Mouse (Mus musculus) liver, embryonic 16.5 days (tissue): ENCODE data around the gene Tgfbr3. TPM values are rescaled to one million over a fixed set of nuclear protein-coding genes. Genes with fewer than 3 reads are reported as not detected.

Experiments used
- ATAC-seq: fragments of 200-750 bp; cut with Nextera tagmentation; 2 replicates; pipeline ENCODE4 v1.8.0; 2017; ENCODE audit warnings: low read depth, mild to moderate bottlenecking, moderate number of reproducible peaks, moderate library complexity
- H3K27ac ChIP-seq: fragments of 300-500 bp; sonication (generic); 2 replicates; pipeline ENCODE4 v1.5.1; 2014; ENCODE audit warnings: mild to moderate bottlenecking, low read length
- H3K27me3 ChIP-seq: fragments of 300-500 bp; sonication (generic); 2 replicates; pipeline ENCODE4 v1.6.1; 2014; ENCODE audit warnings: low read depth, low read length, mixed read lengths; ENCODE audit not compliant: control insufficient read depth, insufficient read depth
- H3K36me3 ChIP-seq: fragments of 300-500 bp; sonication (generic); 2 replicates; pipeline ENCODE4 v1.6.1; 2014; ENCODE audit warnings: mild to moderate bottlenecking; ENCODE audit not compliant: control insufficient read depth, insufficient read depth
- H3K4me1 ChIP-seq: fragments of 300-500 bp; sonication (generic); 2 replicates; pipeline ENCODE4 v1.6.1; 2014; ENCODE audit warnings: low read depth, low read length, mixed read lengths; ENCODE audit not compliant: control insufficient read depth
- H3K4me2 ChIP-seq: fragments of 300-500 bp; sonication (generic); 2 replicates; pipeline ENCODE4 v1.6.1; 2014; ENCODE audit warnings: low read depth, low read length, mixed read lengths
- H3K4me3 ChIP-seq: fragments of 300-500 bp; sonication (generic); 2 replicates; pipeline ENCODE4 v1.5.1; 2014; ENCODE audit warnings: low read depth, mild to moderate bottlenecking, low read length
- H3K9ac ChIP-seq: fragments of 300-500 bp; sonication (generic); 2 replicates; pipeline ENCODE4 v1.6.1; 2014; ENCODE audit warnings: low read depth, low read length
- H3K9me3 ChIP-seq: fragments of 300-500 bp; sonication (generic); replicated peaks from 2 replicates; pipeline ENCODE4 v1.6.1; 2016; ENCODE audit warnings: low read length; ENCODE audit not compliant: control insufficient read depth
- WGBS: fragments of 180-500 bp; shearing (Covaris S2); extraction: QIAGEN DNeasy Blood & Tissue Kit; methylation state at CpG from one replicate; pipeline ENCODE4 v1.1.7; 2014; ENCODE audit not compliant: insufficient replicate concordance; 5-methylcytosine and 5-hydroxymethylcytosine counted together
- polyA plus RNA-seq: library from polyadenylated mRNA; unstranded; fragments of >200 nt; fragmentation: Nextera tagmentation; extraction: Ambion mirVana; gene quantifications from 2 replicates; pipeline ENCODE4 v1.2.1, GENCODE M21; 2015

Tgfbr3 gene
- polyA plus RNA-seq, 1 experiment from 2014 or later, result 6.8 TPM

DNA sequence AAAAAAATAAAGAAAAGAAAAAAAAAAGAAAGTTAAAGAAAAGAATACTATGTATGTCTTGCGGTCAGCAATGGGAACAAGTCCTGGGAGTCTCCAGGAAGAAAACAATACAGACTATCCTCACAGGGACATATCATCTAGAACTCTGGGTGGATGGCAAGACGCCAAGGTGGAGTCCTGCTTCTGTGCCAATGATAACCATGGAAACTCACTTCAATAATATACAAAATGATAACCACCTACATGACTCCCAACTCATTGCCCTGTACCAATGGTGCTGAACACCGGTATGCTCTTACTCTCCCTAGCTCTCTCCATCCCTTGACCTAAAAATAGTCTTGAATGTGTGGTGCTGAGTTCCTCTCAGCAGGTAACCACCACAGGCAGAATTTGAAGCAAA lies 168.8 kb downstream of the Tgfbr3 start:
- H3K27ac ChIP-seq, result no peak overlapping the region
- H3K9me3 ChIP-seq, result no peaks in the 10 kb centered on the region
- H3K9ac ChIP-seq, result no peak overlapping the region
- H3K36me3 ChIP-seq, result no peaks in the 10 kb centered on the region
- no peaks in the 10 kb centered on the region for H3K27me3 ChIP-seq
- no peak overlapping the region for H3K4me3 ChIP-seq
- H3K4me1 ChIP-seq, result peaks cover 6% of the 10 kb centered on the region; the same call in 1 of the 2 replicates
- peak; percentile 30 for ATAC-seq
- H3K4me2 ChIP-seq, result no peak overlapping the region
- WGBS, result 61% methylated on average over 3 of the region's 3 CpGs

DNA sequence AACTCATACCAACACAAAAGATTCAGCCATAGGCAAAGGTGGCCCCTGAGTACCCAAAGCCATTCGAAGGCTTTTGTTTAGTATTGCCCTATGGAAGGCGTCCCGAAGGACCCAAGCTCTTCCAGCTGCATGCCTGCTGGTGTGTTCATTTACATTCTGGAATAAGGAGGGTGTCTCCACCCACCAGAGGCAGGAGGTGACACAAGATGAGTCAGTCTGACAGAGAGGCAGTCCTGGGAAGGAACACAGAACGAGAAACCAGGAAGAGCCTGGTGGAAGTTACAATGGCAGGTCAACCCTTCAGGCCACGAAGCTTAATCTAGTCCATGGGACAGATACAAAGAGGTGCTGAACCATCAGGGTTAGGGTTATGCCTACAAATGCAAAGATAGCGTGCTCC lies 169.5 kb downstream of the Tgfbr3 start:
- ATAC-seq, result no peak
- no peak overlapping the region for H3K4me2 ChIP-seq
- WGBS, result 77% methylated on average over 6 of the region's 6 CpGs

DNA sequence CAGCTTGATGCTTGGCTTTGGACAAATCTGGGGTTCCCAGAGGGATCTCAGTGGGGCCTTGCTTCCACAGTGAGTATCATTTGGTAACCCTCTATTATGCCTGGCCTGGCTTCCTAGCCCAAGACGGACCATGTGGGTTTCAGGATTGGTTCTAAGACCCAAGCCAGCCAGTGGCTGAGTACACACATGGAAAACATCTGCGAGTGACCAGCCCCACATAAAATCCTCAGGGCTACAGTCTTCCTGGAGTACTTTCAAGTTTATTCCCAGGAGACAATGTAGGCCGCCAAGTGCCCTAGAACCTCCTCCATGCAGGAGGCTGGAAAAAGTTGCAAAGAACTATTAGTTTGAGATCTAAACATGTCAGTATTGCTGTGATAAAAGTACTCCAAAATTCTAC lies 172.6 kb downstream of the Tgfbr3 start:
- WGBS, result 73% methylated on average over 3 of the region's 3 CpGs
- peaks cover 9% of the 10 kb centered on the region; the same call in 1 of the 2 replicates for H3K4me1 ChIP-seq
- H3K27ac ChIP-seq, result no peak overlapping the region

More for the DNA sequence above, 169.5 kb downstream of the Tgfbr3 start:
- Histone ChIP-seq H3K27ac (no peak overlapping the region), H3K9ac (no peak overlapping the region), H3K36me3 (no peaks in the 10 kb centered on the region), H3K4me1 (peaks cover 9% of the 10 kb centered on the region; the same call in 1 of the 2 replicates), H3K9me3 (no peaks in the 10 kb centered on the region), H3K27me3 (no peaks in the 10 kb centered on the region), H3K4me3 (no peak overlapping the region)

DNA sequence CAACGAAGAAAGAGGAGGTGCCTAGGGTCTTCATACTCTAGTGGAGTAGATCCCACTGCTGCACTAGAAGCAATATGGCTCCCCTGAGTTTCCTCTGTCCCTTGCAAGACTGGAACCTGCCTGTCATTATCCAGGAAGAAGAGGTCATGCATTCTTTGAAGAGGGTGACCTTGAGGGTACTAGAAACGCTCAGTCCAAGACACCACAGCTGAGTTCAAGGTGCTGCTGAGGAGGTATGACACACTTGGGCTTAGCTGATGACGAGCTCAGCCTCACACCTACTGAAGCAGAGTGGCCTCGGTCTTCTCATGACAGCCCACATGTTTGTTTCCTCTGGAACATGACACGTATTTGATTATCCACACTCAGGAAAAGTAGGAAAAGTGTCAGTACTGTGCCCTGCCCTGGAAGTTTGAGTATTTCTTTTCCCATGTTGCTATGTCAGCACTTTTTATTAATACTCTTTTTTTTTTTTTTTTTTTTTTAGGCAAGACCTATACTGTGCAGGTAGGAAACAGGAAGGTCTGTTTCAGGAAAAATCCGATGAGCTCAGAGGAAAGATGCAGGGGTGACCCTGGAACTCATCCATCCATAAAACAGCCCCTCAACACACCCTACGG lies 176.7 kb downstream of the Tgfbr3 start:
- no peak overlapping the region for H3K4me2 ChIP-seq
- H3K27me3 ChIP-seq, result no peaks in the 10 kb centered on the region
- H3K9ac ChIP-seq, result no peak overlapping the region
- no peaks in the 10 kb centered on the region for H3K9me3 ChIP-seq
- WGBS, result 71% methylated on average over 7 of the region's 7 CpGs
- H3K4me3 ChIP-seq, result no peak overlapping the region
- peaks cover 13% of the 10 kb centered on the region for H3K4me1 ChIP-seq
- no peak for ATAC-seq
- H3K27ac ChIP-seq, result no peak overlapping the region
- no peaks in the 10 kb centered on the region for H3K36me3 ChIP-seq

More for the DNA sequence above, 172.6 kb downstream of the Tgfbr3 start:
- Histone ChIP-seq H3K36me3 (no peaks in the 10 kb centered on the region), H3K4me3 (no peak overlapping the region), H3K27me3 (no peaks in the 10 kb centered on the region), H3K9me3 (no peaks in the 10 kb centered on the region), H3K4me2 (no peak overlapping the region), H3K9ac (no peak overlapping the region)
- no peak for ATAC-seq

DNA sequence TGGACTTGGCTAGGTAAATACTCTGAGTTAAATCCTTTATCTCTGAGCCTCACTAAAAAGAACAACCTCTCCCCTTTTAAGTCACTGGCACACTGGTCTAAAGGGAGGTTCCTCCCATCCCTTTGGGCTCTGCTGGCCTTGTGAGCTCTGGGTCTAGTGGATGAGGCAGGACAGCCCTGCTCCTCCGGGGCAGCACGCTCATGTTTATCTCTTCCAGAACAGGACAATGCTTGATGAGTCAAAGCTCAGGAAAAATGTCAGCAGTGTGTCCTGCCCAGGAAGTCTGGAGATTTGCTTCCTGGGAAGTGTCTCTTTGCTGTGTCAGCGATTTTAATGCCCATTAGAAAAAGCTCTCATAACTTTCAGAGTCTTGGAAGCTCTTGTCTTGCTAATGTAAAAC lies 177.6 kb downstream of the Tgfbr3 start:
- WGBS, result 51% methylated on average over 3 of the region's 3 CpGs
- peak; percentile 35; the same call in 1 of the 2 replicates for ATAC-seq

DNA sequence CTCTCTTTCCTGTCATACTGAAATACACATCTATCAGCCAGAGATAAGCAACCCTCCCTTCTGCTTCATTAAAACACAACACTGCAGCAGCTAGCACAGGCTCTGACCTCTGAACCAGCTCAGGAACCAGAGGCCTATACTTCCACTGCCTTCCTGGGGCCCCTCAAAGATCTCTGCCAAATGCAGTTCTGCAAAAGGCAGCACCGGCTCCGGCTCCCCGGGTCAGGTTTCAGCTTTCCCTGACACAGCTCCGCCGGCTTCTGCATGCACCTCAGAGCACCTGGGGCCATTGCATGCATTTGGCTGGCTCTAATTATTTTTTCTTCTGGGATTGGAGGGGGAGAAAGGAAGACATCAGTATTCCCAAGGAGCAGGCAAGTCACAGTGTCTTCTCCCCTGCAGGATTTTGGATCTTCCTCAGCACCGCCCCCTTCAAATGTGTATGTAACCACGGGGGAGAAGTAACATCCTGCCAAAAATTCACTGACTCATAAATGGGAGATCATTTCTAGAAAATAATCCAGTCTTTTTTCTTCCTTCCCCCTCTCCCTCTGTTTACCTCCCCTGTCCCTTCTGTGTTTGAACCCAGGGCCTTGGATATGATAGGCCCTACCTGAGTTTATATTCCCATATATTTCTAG lies 178.4 kb downstream of the Tgfbr3 start:
- H3K27me3 ChIP-seq, result no peaks in the 10 kb centered on the region
- WGBS, result 40% methylated on average over 7 of the region's 7 CpGs
- no peaks in the 10 kb centered on the region for H3K9me3 ChIP-seq
- peaks cover 13% of the 10 kb centered on the region for H3K4me1 ChIP-seq
- H3K36me3 ChIP-seq, result no peaks in the 10 kb centered on the region
- H3K4me2 ChIP-seq, result no peak overlapping the region
- H3K4me3 ChIP-seq, result no peak overlapping the region
- peak overlapping the region; percentile 46; the same call in 1 of the 2 replicates for H3K27ac ChIP-seq
- H3K9ac ChIP-seq, result no peak overlapping the region
- ATAC-seq, result peak; percentile 53

More for the DNA sequence above, 177.6 kb downstream of the Tgfbr3 start:
- peaks cover 13% of the 10 kb centered on the region for H3K4me1 ChIP-seq
- H3K9ac ChIP-seq, result no peak overlapping the region
- H3K4me3 ChIP-seq, result no peak overlapping the region
- H3K27ac ChIP-seq, result no peak overlapping the region; the same call in 1 of the 2 replicates
- no peaks in the 10 kb centered on the region for H3K9me3 ChIP-seq
- no peaks in the 10 kb centered on the region for H3K36me3 ChIP-seq
- H3K27me3 ChIP-seq, result no peaks in the 10 kb centered on the region
- H3K4me2 ChIP-seq, result no peak overlapping the region

DNA sequence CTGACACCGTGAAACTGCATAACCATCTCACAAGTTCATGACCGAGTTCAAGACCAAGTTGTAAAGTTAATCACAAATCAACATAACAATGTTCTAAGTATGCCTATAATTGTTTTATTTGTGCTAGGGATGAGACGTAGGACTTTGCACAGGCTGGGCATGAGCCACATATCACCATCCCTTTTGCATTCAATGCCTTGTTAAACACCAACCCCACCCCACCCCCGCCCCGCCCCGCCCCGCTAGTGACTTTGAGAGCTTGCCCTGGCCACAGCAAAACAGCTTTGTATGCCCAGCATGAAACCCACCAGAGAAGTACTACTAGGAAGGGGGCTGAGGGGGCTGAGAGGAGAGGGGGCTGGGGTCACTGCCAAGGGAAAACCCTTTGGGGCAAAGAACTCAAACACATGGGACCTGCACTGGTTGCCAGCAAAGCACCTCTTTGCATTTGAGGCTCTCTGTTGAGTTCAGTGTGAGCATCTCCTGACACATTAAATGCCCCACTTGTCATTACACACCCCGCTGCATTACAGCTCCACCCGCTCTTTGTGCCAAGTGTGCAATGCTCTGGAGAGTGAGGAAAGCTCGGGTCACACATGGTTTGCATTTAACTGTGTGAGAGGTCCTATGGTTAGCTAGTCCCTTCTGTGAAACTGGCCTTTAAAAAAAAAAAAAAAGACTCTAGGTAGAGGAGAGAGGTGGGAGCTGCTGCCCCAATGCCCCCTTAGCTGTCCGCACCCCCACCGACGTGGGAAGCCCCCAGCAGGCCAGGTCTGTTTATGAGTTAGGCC lies 179.1 kb downstream of the Tgfbr3 start:
- H3K4me2 ChIP-seq, result no peak overlapping the region
- ATAC-seq, result no peak
- no peaks in the 10 kb centered on the region for H3K27me3 ChIP-seq
- peaks cover 13% of the 10 kb centered on the region for H3K4me1 ChIP-seq
- no peaks in the 10 kb centered on the region for H3K36me3 ChIP-seq
- H3K27ac ChIP-seq, result peak overlapping the region; percentile 46; the same call in 1 of the 2 replicates
- H3K9me3 ChIP-seq, result no peaks in the 10 kb centered on the region
- 58% methylated on average over 13 of the region's 13 CpGs for WGBS
- H3K9ac ChIP-seq, result no peak overlapping the region
- H3K4me3 ChIP-seq, result no peak overlapping the region

DNA sequence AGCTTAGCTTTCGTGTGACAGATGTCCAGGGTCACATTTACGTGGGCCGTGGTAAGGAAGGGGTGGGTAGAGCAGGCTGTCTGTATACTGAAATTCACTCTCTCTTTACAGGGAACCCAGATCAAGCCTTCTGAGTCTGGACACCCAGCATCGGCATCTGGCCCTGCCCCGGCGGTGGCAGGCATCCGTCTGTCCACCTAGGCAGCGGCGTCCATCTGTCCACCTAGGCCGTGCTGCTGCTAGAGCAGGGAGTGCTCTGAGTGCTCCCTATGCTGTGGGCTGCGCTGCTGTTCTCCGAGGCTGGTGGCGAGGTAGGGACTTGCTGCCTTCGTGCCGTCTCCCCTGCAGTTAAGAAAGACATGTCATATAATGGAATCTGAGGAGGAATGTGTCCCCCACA lies 180.0 kb downstream of the Tgfbr3 start:
- Histone ChIP-seq H3K27ac (no peak overlapping the region), H3K9me3 (no peaks in the 10 kb centered on the region), H3K27me3 (no peaks in the 10 kb centered on the region), H3K4me2 (no peak overlapping the region), H3K36me3 (no peaks in the 10 kb centered on the region), H3K4me3 (no peak overlapping the region), H3K9ac (no peak overlapping the region), H3K4me1 (peaks cover 10% of the 10 kb centered on the region)
- no peak for ATAC-seq
- 82% methylated on average over 15 of the region's 15 CpGs for WGBS

DNA sequence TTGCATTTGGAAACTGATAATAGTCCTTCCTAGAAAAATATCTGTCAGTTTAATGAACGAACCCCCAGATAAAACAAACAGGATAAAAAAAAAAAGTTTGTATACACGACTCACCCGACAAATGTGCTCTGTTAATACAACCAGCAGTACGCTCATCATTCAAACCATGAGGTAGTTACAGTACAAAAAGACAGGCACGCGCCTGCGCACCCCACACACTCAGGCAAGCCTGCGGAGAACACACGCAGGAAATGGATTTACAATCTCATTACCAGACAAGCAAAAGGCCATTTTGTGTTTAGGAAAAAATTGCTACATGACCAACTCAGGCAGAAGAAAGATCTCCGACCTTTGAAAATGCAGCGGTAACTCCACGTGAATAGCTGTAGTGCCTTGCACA lies 182.6 kb downstream of the Tgfbr3 start:
- H3K9ac ChIP-seq, result no peak overlapping the region
- H3K4me1 ChIP-seq, result peaks cover 10% of the 10 kb centered on the region
- ATAC-seq, result no peak
- H3K27ac ChIP-seq, result no peak overlapping the region
- H3K27me3 ChIP-seq, result no peaks in the 10 kb centered on the region
- 66% methylated on average over 12 of the region's 12 CpGs for WGBS
- no peaks in the 10 kb centered on the region for H3K36me3 ChIP-seq
- H3K9me3 ChIP-seq, result no peaks in the 10 kb centered on the region
- H3K4me2 ChIP-seq, result no peak overlapping the region
- H3K4me3 ChIP-seq, result no peak overlapping the region
